ENCODE assay signal across 8 mouse cellular contexts in the genomic region with DNA sequence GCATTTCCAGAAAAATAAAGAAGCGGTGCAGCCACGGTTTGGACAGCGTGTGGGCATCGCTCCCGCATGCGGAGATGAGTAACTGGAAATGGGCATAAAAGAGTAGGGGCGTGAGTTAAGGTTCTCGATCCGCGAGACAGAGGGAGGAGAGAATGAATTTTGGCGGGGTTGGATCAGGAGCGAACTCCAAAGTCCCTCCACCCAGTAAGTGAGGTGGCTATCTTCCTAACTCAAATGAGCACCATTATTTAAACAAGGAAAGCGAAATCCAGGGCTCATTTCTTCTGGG. TPM values are rescaled to one million over a fixed set of nuclear protein-coding genes. Genes with fewer than 3 reads are reported as not detected.
DNase-seq lines count a peak whose midpoint lies in the region; ATAC-seq lines count a peak whose summit lies in the region.

No protein-coding gene starts in this region.

- H3K4me2 ChIP-seq in stomach, embryonic 14.5 days (replicated peaks; ENCODE audit: low read depth, low read length), result peak overlapping the region; percentile 96

- peak overlapping the region; percentile 100 for H3K27ac ChIP-seq in limb, embryonic 10.5 days
- no peak overlapping the region for H3K27ac ChIP-seq in stomach, embryonic 14.5 days (ENCODE audit: low read length)

- DNase-seq in adrenal gland, postnatal 36 days, result peak; percentile 4 to 34
- no peak for DNase-seq in adrenal gland, adult 8-10 months
- peak; percentile 12 for DNase-seq in retina, embryonic 14.5 days (ENCODE audit: low spot score)
- no peak for DNase-seq in retina, postnatal 1 day
- no peak for DNase-seq in limb, embryonic 10.5 days (ENCODE audit: low spot score)
- DNase-seq in ovary, postnatal 10 days (ENCODE audit: low spot score), result no peak

- peaks cover 15% of the 10 kb centered on the region for H3K36me3 ChIP-seq in limb, embryonic 10.5 days
- H3K36me3 ChIP-seq in stomach, embryonic 14.5 days (ENCODE audit: control insufficient read depth, insufficient read depth, low read length), result no peaks in the 10 kb centered on the region

- H3K9me3 ChIP-seq in limb, embryonic 10.5 days (replicated peaks), result no peaks in the 10 kb centered on the region
- no peaks in the 10 kb centered on the region for H3K9me3 ChIP-seq in stomach, embryonic 14.5 days (ENCODE audit: control insufficient read depth, low read depth, low read length)

- H3K4me1 ChIP-seq in limb, embryonic 10.5 days, result peaks cover 42% of the 10 kb centered on the region
- H3K4me1 ChIP-seq in stomach, embryonic 14.5 days (ENCODE audit: control insufficient read depth, insufficient read depth, low read length), result peaks cover 15% of the 10 kb centered on the region; the same call in 1 of the 2 replicates

- no peak for ATAC-seq in stomach, embryonic 14.5 days (ENCODE audit: insufficient number of reproducible peaks, insufficient read depth, low FRiP score, low read depth)
- ATAC-seq in granulocyte monocyte progenitor cell, adult 5-6 weeks (replicated peaks; ENCODE audit: poor library complexity, severe bottlenecking), result no peak

- no peaks in the 10 kb centered on the region for H3K27me3 ChIP-seq in limb, embryonic 10.5 days (ENCODE audit: low read depth, poor library complexity, severe bottlenecking)
- no peaks in the 10 kb centered on the region for H3K27me3 ChIP-seq in stomach, embryonic 14.5 days (ENCODE audit: control insufficient read depth, insufficient read depth, low read length)

- 2% methylated on average over 13 of the region's 13 CpGs for WGBS in limb, embryonic 10.5 days
- 3% methylated on average over 13 of the region's 13 CpGs for WGBS in stomach, embryonic 14.5 days

- H3K9ac ChIP-seq in stomach, embryonic 14.5 days (replicated peaks; ENCODE audit: low read depth, low read length), result 0 out of 2 replicates have a peak overlapping the region, but pooled peaks have one; percentile 86

- H3K4me3 ChIP-seq in limb, embryonic 10.5 days, result peak overlapping the region; percentile 91
- peak overlapping the region; percentile 82 for H3K4me3 ChIP-seq in stomach, embryonic 14.5 days (ENCODE audit: low read depth, low read length)

RNA-seq across cellular contexts. Expression of a gene that starts 2.6 kb away (rescaled TPM):
- 10 to 100 TPM; 31.2 to 36.5 TPM for total RNA-seq in adrenal gland, postnatal 36 days (2021)
- 10 to 100 TPM; 27.6 to 39.9 (median 33.4) TPM for total RNA-seq in adrenal gland, adult 8-10 months (2022)
- 64.3 and 106 TPM in 2 replicates for polyA plus RNA-seq in limb, embryonic 10.5 days (2016; fragmentation: Nextera tagmentation; extraction: Ambion mirVana)
- 45.7 and 52.9 TPM in 2 replicates for polyA plus RNA-seq in stomach, embryonic 14.5 days (2014; fragmentation: Nextera tagmentation; extraction: Ambion mirVana)
- total RNA-seq in granulocyte monocyte progenitor cell, adult 5-6 weeks (2014; fragmentation: Nextera tagmentation), result 0.62 TPM in 1 of 2 replicates, not detected in the other
- total RNA-seq in granulocyte monocyte progenitor cell, adult 5-6 weeks (2017), result not detected in 2 replicates

Comparison
In these comparisons a context has a peak if more than half of its experiments do, and no peak if none do; other contexts are left out.
1. DNase-seq: peak in adrenal gland, postnatal 36 days (2 of 2) and retina, embryonic 14.5 days (single experiment); none in adrenal gland, adult 8-10 months (single experiment), retina, postnatal 1 day (single experiment), limb, embryonic 10.5 days (single experiment) and ovary, postnatal 10 days (single experiment).
2. RNA of a gene that starts 2.6 kb away (total RNA-seq): 31.2 to 36.5 TPM in adrenal gland, postnatal 36 days and 27.6 to 39.9 TPM in adrenal gland, adult 8-10 months; 0.62 TPM in granulocyte monocyte progenitor cell, adult 5-6 weeks; every median in the first group is over 10 times any median in the second.